Mouse (Mus musculus) small intestine, adult 2 months (tissue): Measurements from ENCODE around the gene Trim72.
"Not testable (repeated sequence)": the region's sequence is repeated elsewhere in the genome, so short reads cannot be mapped to it uniquely, and the experiment has no call there.

ENCODE experiments used
- CTCF ChIP-seq: fragments of 200-500 bp; IDR thresholded peaks from 2 replicates; pipeline ENCODE4 v1.5.1; 2012; ENCODE audit warnings: low read depth, mild to moderate bottlenecking, control low read depth, inconsistent platforms, low read length, moderate library complexity, mixed read lengths; ENCODE audit not compliant: insufficient replicate concordance, insufficient read length; ENCODE audit errors: extremely low read depth
- POLR2A ChIP-seq: fragments of 200-500 bp; IDR thresholded peaks from 2 replicates; pipeline ENCODE4 v1.6.1; 2012; ENCODE audit warnings: low read depth, mild to moderate bottlenecking, control low read depth, inconsistent platforms, low read length, moderate library complexity

- TF ChIP-seq POLR2A, CTCF: not testable (repeated sequence)
Observed at GRCm38 (mm10) chr7:128042161-128042820, 38.5 kb downstream of the Trim72 start.
